Mouse (Mus musculus): ENCODE measurements around the gene Gm8246. TPM values are rescaled to one million over a fixed set of nuclear protein-coding genes. Genes with fewer than 3 reads are reported as not detected.
"Not testable (repeated sequence)": the region's sequence is repeated elsewhere in the genome, so short reads cannot be mapped to it uniquely, and the experiment has no call there.

Gm8246 gene
- polyA plus RNA-seq (2012; rRNA removed): not detected in 2 replicates

DNA sequence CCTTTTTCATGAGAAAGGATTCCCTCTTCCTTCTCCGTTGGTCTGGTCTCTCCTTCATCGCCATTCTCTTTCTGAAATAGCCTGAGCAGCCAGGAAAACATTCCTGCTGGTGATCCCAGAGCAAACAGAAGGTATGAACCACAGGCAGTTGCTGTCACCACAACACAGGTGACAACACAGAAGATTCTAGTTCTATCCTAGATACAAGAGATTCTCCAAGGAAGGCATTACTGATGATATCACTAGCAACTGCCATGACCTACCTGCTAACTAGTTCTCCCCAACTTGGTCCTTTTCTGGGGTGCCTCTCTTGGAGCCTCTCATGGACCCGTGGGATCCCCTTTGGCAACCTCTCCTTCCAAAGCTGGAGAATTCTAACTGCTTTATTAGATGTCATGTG is at the start of gene Gm8246:
Gene Gm8246 (minus strand): TSS at position 101 of the 400 bp plus-strand sequence.
- H3K4me1 ChIP-seq (ENCODE audit: control insufficient read depth, insufficient read depth, low read length); DNase-seq; H3K4me3 ChIP-seq (replicated peaks; ENCODE audit: extremely low read depth, low read depth, low read length): not testable (repeated sequence)
- no CpG with 5 or more reads among the region's 3 CpGs for WGBS

DNA sequence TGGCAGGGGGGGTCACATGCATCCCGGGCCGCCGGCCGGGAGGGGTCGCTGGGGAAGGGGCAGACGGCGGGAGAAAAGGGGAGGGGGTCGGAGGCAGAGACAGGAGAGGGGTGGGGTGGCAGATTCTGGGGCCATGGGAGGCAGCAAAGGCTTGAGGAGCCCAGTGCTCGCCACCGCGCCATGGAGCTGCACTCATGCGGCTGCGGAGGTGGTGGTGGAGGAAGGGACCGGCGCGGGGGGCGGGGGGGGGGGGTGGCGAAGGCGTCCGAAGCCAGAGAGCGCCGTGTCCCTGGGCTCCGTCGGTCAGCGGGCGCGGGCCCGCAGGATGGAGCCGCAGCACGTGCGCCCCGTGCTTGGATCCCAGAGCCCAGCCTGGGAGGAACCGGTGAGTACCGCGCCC is 23.7 kb upstream of the Gm8246 start, which contains the start of gene Gm3488:
Gene Gm3488 (plus strand): TSS at position 301 of the 400 bp plus-strand sequence.
- WGBS: no CpG with 5 or more reads among the region's 35 CpGs
- not testable (repeated sequence) for DNase-seq; H3K4me1 ChIP-seq (ENCODE audit: control insufficient read depth, insufficient read depth, low read length); H3K4me3 ChIP-seq (replicated peaks; ENCODE audit: extremely low read depth, low read depth, low read length)

DNA sequence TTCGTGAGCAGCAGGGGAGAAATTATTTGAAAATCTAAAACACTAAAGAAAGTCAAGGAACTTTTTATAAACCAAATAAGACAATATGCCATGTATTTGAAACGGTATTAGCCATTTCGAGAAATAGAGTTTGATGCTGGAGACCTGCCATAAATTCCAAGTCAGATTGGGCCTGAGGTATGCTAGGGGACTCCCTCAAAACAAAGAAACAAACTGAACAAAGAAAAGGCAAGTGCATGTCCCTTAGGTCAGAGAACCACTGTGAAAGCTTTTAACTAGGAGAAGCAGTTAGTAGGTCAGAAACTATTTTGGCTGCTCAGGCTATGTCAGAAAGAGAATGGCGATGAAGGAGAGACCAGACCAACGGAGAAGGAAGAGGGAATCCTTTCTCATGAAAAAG is 6.3 kb upstream of the Gm8246 start, which contains the start of gene Gm3187:
Gene Gm3187 (plus strand): TSS at position 301 of the 400 bp plus-strand sequence.
- 80% methylated on average over 4 of the region's 5 CpGs for WGBS

DNA sequence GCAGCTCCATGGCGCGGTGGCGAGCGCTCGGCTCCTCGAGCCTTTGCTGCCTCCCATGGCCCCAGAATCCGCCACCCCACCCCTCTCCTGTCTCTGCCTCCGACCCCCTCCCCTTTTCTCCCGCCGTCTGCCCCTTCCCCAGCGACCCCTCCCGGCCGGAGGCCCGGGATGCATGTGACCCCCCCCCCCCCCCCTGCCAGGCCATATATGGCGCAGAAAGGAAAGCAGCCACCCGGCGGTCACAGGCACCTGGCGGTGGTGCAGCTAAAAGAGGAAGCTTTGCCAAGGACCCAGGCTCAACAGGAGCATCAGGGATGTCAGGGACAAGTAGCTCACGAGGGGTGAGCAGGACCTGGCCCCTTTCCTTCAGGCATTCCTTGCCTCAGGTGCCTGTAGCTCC is 17.2 kb downstream of the Gm8246 start:
- no CpG with 5 or more reads among the region's 19 CpGs for WGBS
- DNase-seq; H3K4me3 ChIP-seq (replicated peaks; ENCODE audit: extremely low read depth, low read depth, low read length): not testable (repeated sequence)

More for the DNA sequence above, 6.3 kb upstream of the Gm8246 start, which contains the start of gene Gm3187:
- not testable (repeated sequence) for DNase-seq; H3K4me1 ChIP-seq (ENCODE audit: control insufficient read depth, insufficient read depth, low read length); H3K4me3 ChIP-seq (replicated peaks; ENCODE audit: extremely low read depth, low read depth, low read length)

DNA sequence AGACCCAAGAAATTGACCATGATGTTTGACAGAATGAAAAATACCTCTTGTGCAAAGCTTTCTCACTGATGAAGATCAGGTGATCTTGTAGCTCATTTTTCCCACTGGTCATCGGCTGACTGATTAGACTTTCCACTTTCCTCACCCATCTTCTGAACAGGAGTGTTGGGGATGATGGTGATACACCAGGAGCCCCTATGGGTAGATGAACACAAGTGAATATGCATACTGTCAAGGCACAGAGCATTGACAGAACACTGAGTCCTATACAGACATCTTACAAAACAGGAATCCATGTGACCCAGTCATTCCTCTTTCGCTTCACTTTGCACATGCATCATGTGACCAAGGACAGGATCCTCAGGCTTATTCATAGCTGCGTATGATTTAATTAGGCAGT is 22.3 kb downstream of the Gm8246 start, which contains the start of gene Gm3194:
Gene Gm3194 (minus strand): TSS at position 101 of the 400 bp plus-strand sequence.
- not testable (repeated sequence) for DNase-seq; H3K4me1 ChIP-seq (ENCODE audit: control insufficient read depth, insufficient read depth, low read length); H3K4me3 ChIP-seq (replicated peaks; ENCODE audit: extremely low read depth, low read depth, low read length)
- WGBS: no CpG with 5 or more reads among the region's 3 CpGs

More for the DNA sequence above, 17.2 kb downstream of the Gm8246 start:
- not testable (repeated sequence) for H3K4me1 ChIP-seq (ENCODE audit: control insufficient read depth, insufficient read depth, low read length)

Other genes with a start within 250 kb of the Gm8246 start
- gene Gm3526, start 217.2 kb downstream of the Gm8246 start, polyA plus RNA-seq (2012; rRNA removed): not detected in 2 replicates
- gene Gm3542, start 142.9 kb downstream of the Gm8246 start, polyA plus RNA-seq (2012; rRNA removed): not detected in 2 replicates
- gene Gm3500, start 88.8 kb downstream of the Gm8246 start, polyA plus RNA-seq (2012; rRNA removed): not detected in 2 replicates
- 0.20 and 0.26 TPM in 2 replicates for gene Gm3194, start 22.4 kb downstream of the Gm8246 start, polyA plus RNA-seq (2012; rRNA removed)
- gene Gm3187, start 6.4 kb upstream of the Gm8246 start, polyA plus RNA-seq (2012; rRNA removed): not detected in 2 replicates
- gene Gm3488, start 23.8 kb upstream of the Gm8246 start, polyA plus RNA-seq (2012; rRNA removed): not detected in 2 replicates
- gene Gm3532, start 60.7 kb upstream of the Gm8246 start, polyA plus RNA-seq (2012; rRNA removed): not detected in 2 replicates
- not detected in 2 replicates for gene Gm8265, start 155.2 kb upstream of the Gm8246 start, polyA plus RNA-seq (2012; rRNA removed)
- not detected in 2 replicates for gene Gm9603, start 209.6 kb upstream of the Gm8246 start, polyA plus RNA-seq (2012; rRNA removed)

Data from lung, adult 2 months (tissue).